Mouse (Mus musculus) heart, postnatal 0 days (tissue): ENCODE data around the gene Syngr1.

ENCODE experiments used
- CTCF ChIP-seq: IDR thresholded peaks from 2 replicates; pipeline ENCODE4 v1.5.1; 2016; ENCODE audit warnings: antibody characterized with exemption, control low read depth, low read depth
- EP300 ChIP-seq: IDR thresholded peaks from 2 replicates; pipeline ENCODE4 v1.6.1; 2016; ENCODE audit warnings: antibody characterized with exemption, low read depth

DNA sequence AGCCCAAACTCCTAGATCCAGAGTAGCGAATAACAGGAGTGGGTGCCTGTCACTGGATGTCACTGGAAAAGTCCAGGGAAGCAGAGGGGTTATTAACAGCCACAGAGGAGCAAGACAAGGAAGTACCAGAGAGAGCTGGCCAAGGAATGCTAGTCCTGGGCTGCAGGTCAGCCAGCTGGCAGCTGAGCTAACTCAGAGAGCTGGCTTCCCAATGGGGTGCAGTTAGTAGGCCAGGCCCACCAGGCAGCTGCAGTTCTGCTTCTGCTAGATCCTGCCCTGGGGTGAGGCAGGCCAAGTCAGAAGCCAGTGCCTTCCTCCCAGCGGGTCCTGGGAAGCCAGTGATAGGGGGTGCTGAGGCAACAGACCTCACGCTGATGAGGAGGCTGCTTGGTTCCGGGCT lies 69.6 kb downstream of the Syngr1 start:
- TF ChIP-seq CTCF (no peak), EP300 (no peak)
